Mouse (Mus musculus): Measurements from ENCODE around the gene Tomm6.

The Tomm6 gene

GRCm38 (mm10) chr17:47651953-47652352 is 36.2 kb downstream of the Tomm6 start:
- no peak for DNase-seq

GRCm38 (mm10) chr17:47648966-47649365 is 39.2 kb downstream of the Tomm6 start:
- no peak for DNase-seq

GRCm38 (mm10) chr17:47646683-47647082 is 41.5 kb downstream of the Tomm6 start:
- DNase-seq, result peak; percentile 19 to 61

- no peak for DNase-seq
These were observed 45.2 kb downstream of the Tomm6 start for GRCm38 (mm10) chr17:47642992-47643391.

All from cerebellum, postnatal 25 days (tissue).